Mouse (Mus musculus) spleen, adult 2 months (tissue): Measurements from ENCODE around the gene E2f7.

Experiments
- CTCF ChIP-seq: fragments of 200-500 bp; IDR thresholded peaks from 2 replicates; pipeline ENCODE4 v1.5.1; 2011; ENCODE audit warnings: mild to moderate bottlenecking, inconsistent platforms; ENCODE audit not compliant: insufficient read depth, insufficient read length, insufficient replicate concordance; ENCODE audit errors: extremely low read depth
- POLR2A ChIP-seq: fragments of 200-500 bp; IDR thresholded peaks from 2 replicates; pipeline ENCODE4 v1.6.1; 2011; ENCODE audit warnings: low read depth, low read length, inconsistent platforms

- TF ChIP-seq POLR2A (no peak), CTCF (no peak)
Measured at GRCm38 (mm10) chr10:110744120-110744519, 1.1 kb upstream of the E2f7 start.
